Mouse (Mus musculus): ENCODE measurements at regions not wholly inside any gene's neighbourhood (a gene's known extent, or its start where the extent isn't known, plus 50 kb on each side); places are given as distances from the start of the nearest gene placed in this dataset.

DNA sequence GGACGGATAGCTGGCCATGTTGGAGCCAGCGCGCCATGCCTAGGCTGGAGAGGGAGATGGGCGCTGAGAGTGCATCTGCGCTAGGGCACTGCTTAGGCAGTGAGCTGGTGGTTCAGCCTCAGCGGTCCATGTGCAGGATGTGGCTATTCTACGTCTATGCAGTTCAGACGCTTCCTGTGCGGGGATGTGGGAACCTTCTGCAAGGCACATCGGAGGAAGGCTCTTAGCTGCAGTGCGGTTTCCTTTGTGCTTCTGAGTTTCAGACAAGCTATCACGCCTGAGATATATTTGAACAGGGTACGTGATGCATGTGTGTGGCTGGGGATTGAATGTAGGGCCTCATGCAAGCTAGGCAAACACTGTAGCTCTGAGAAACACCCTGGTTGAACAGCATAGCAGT is 54.4 kb upstream of the Lrpprc start:
- Histone ChIP-seq H3K4me3 (replicated peaks; ENCODE audit: control insufficient read depth, low read depth, low read length) (no peak overlapping the region), H3K27ac (ENCODE audit: control insufficient read depth, insufficient read depth, low read depth, low read length, poor library complexity) (no peak overlapping the region), H3K4me1 (ENCODE audit: control insufficient read depth, insufficient read depth, low read length) (no peaks in the 10 kb centered on the region; the same call in 1 of the 2 replicates)
- 1% methylated on average over 13 of the region's 13 CpGs for WGBS
- TF ChIP-seq CTCF (IDR thresholded peaks at IDR 0.05; ENCODE audit: control insufficient read depth, insufficient read depth, low read length) (no peak), POLR2A (IDR thresholded peaks at IDR 0.05; ENCODE audit: borderline replicate concordance, control insufficient read depth, low read depth, low read length) (no peak)

- Histone ChIP-seq H3K4me3 (replicated peaks; ENCODE audit: control insufficient read depth, low read depth, low read length) (no peak overlapping the region), H3K4me1 (ENCODE audit: control insufficient read depth, insufficient read depth, low read length) (no peaks in the 10 kb centered on the region; the same call in 1 of the 2 replicates), H3K27ac (ENCODE audit: control insufficient read depth, insufficient read depth, low read depth, low read length, poor library complexity) (no peak overlapping the region)
- WGBS: 80% methylated on average over 9 of the region's 9 CpGs
- TF ChIP-seq POLR2A (IDR thresholded peaks at IDR 0.05; ENCODE audit: borderline replicate concordance, control insufficient read depth, low read depth, low read length): no peak
- no peak for TF ChIP-seq CTCF (IDR thresholded peaks at IDR 0.05; ENCODE audit: control insufficient read depth, insufficient read depth, low read length)
Observed at GRCm38 (mm10) chr17:84846141-84846540, 55.6 kb upstream of the Lrpprc start.

GRCm38 (mm10) chr17:84848385-84849030 is 57.9 kb upstream of the Lrpprc start:
- Histone ChIP-seq H3K4me1 (ENCODE audit: control insufficient read depth, insufficient read depth, low read length) (no peaks in the 10 kb centered on the region; the same call in 1 of the 2 replicates), H3K4me3 (replicated peaks; ENCODE audit: control insufficient read depth, low read depth, low read length) (no peak overlapping the region), H3K27ac (ENCODE audit: control insufficient read depth, insufficient read depth, low read depth, low read length, poor library complexity) (no peak overlapping the region)
- WGBS: 85% methylated on average over 14 of the region's 14 CpGs
- TF ChIP-seq POLR2A (IDR thresholded peaks at IDR 0.05; ENCODE audit: borderline replicate concordance, control insufficient read depth, low read depth, low read length) (no peak), CTCF (IDR thresholded peaks at IDR 0.05; ENCODE audit: control insufficient read depth, insufficient read depth, low read length) (no peak)

- TF ChIP-seq CTCF (IDR thresholded peaks at IDR 0.05; ENCODE audit: control insufficient read depth, insufficient read depth, low read length) (no peak), POLR2A (IDR thresholded peaks at IDR 0.05; ENCODE audit: borderline replicate concordance, control insufficient read depth, low read depth, low read length) (no peak)
- no peak overlapping the region for H3K27ac ChIP-seq (ENCODE audit: control insufficient read depth, insufficient read depth, low read depth, low read length, poor library complexity)
- H3K4me1 ChIP-seq (ENCODE audit: control insufficient read depth, insufficient read depth, low read length): no peaks in the 10 kb centered on the region; the same call in 1 of the 2 replicates
- H3K4me3 ChIP-seq (replicated peaks; ENCODE audit: control insufficient read depth, low read depth, low read length): no peak overlapping the region
- 69% methylated on average over 6 of the region's 6 CpGs for WGBS
Observed at GRCm38 (mm10) chr17:84849031-84849405, 58.4 kb upstream of the Lrpprc start.

GRCm38 (mm10) chr17:84850464-84850863 is 59.9 kb upstream of the Lrpprc start:
- 20% methylated on average over 5 of the region's 5 CpGs for WGBS
- no peak overlapping the region for H3K27ac ChIP-seq (ENCODE audit: control insufficient read depth, insufficient read depth, low read depth, low read length, poor library complexity)
- H3K4me3 ChIP-seq (replicated peaks; ENCODE audit: control insufficient read depth, low read depth, low read length): no peak overlapping the region
- H3K4me1 ChIP-seq (ENCODE audit: control insufficient read depth, insufficient read depth, low read length): no peaks in the 10 kb centered on the region; the same call in 1 of the 2 replicates
- no peak for TF ChIP-seq POLR2A (IDR thresholded peaks at IDR 0.05; ENCODE audit: borderline replicate concordance, control insufficient read depth, low read depth, low read length)
- TF ChIP-seq CTCF (IDR thresholded peaks at IDR 0.05; ENCODE audit: control insufficient read depth, insufficient read depth, low read length): no peak

GRCm38 (mm10) chr17:84850893-84851292 is 60.3 kb upstream of the Lrpprc start:
- H3K4me3 ChIP-seq (replicated peaks; ENCODE audit: control insufficient read depth, low read depth, low read length): no peak overlapping the region
- 54% methylated on average over 5 of the region's 5 CpGs for WGBS
- H3K27ac ChIP-seq (ENCODE audit: control insufficient read depth, insufficient read depth, low read depth, low read length, poor library complexity): no peak overlapping the region
- H3K4me1 ChIP-seq (ENCODE audit: control insufficient read depth, insufficient read depth, low read length): peaks cover 2% of the 10 kb centered on the region
- TF ChIP-seq POLR2A (IDR thresholded peaks at IDR 0.05; ENCODE audit: borderline replicate concordance, control insufficient read depth, low read depth, low read length) (no peak), CTCF (IDR thresholded peaks at IDR 0.05; ENCODE audit: control insufficient read depth, insufficient read depth, low read length) (no peak)

GRCm38 (mm10) chr17:84856971-84857370 is 66.4 kb upstream of the Lrpprc start:
- H3K27ac ChIP-seq (ENCODE audit: control insufficient read depth, insufficient read depth, low read depth, low read length, poor library complexity): no peak overlapping the region
- peaks cover 4% of the 10 kb centered on the region for H3K4me1 ChIP-seq (ENCODE audit: control insufficient read depth, insufficient read depth, low read length)
- no peak for TF ChIP-seq CTCF (IDR thresholded peaks at IDR 0.05; ENCODE audit: control insufficient read depth, insufficient read depth, low read length)
- TF ChIP-seq POLR2A (IDR thresholded peaks at IDR 0.05; ENCODE audit: borderline replicate concordance, control insufficient read depth, low read depth, low read length): no peak
- no peak overlapping the region for H3K4me3 ChIP-seq (replicated peaks; ENCODE audit: control insufficient read depth, low read depth, low read length)
- WGBS: 58% methylated on average over 6 of the region's 6 CpGs

GRCm38 (mm10) chr17:84858830-84859229 is 68.2 kb upstream of the Lrpprc start:
- no peak for TF ChIP-seq CTCF (IDR thresholded peaks at IDR 0.05; ENCODE audit: control insufficient read depth, insufficient read depth, low read length)
- no peak for TF ChIP-seq POLR2A (IDR thresholded peaks at IDR 0.05; ENCODE audit: borderline replicate concordance, control insufficient read depth, low read depth, low read length)
- Histone ChIP-seq H3K27ac (ENCODE audit: control insufficient read depth, insufficient read depth, low read depth, low read length, poor library complexity) (no peak overlapping the region), H3K4me1 (ENCODE audit: control insufficient read depth, insufficient read depth, low read length) (peaks cover 4% of the 10 kb centered on the region), H3K4me3 (replicated peaks; ENCODE audit: control insufficient read depth, low read depth, low read length) (no peak overlapping the region)
- WGBS: 16% methylated on average over 4 of the region's 4 CpGs

DNA sequence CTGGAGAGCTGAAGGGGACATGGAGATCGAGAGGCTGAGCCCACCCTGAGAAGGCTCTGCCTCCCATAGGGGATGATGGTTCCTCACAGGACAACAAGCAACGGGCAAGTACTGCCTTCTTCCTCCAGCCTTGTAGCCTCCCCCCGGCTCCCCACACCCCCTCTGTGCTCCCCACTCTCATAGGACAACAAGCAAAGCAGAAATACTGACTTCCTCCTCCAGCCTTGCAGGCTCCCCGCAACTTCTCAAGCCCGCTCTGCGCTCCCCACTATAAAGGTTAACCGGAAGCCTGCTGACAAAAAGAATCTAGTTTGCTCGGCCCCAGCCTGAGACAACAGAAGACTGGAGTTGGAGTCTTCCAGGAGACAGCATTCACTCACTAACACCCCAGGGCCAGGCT is 69.3 kb upstream of the Lrpprc start:
- Histone ChIP-seq H3K27ac (ENCODE audit: control insufficient read depth, insufficient read depth, low read depth, low read length, poor library complexity) (peak overlapping the region; percentile 61), H3K4me1 (ENCODE audit: control insufficient read depth, insufficient read depth, low read length) (peaks cover 4% of the 10 kb centered on the region), H3K4me3 (replicated peaks; ENCODE audit: control insufficient read depth, low read depth, low read length) (no peak overlapping the region)
- 5% methylated on average over 8 of the region's 8 CpGs for whole genome bisulfite sequencing
- TF ChIP-seq POLR2A (IDR thresholded peaks at IDR 0.05; ENCODE audit: borderline replicate concordance, control insufficient read depth, low read depth, low read length) (no peak), CTCF (IDR thresholded peaks at IDR 0.05; ENCODE audit: control insufficient read depth, insufficient read depth, low read length) (no peak)
